Mouse (Mus musculus) stomach, postnatal 0 days (tissue): ENCODE measurements at regions not wholly inside any gene's neighbourhood (a gene's known extent, or its start where the extent isn't known, plus 50 kb on each side); places are given as distances from the start of the nearest gene placed in this dataset.

Source experiments
- CTCF ChIP-seq: IDR thresholded peaks from 2 replicates; pipeline ENCODE4 v1.5.1; 2016; ENCODE audit warnings: antibody characterized with exemption, low read depth, mild to moderate bottlenecking, moderate library complexity
- EP300 ChIP-seq: optimal IDR thresholded peaks from 2 replicates; pipeline ENCODE3; 2016; ENCODE audit warnings: antibody characterized with exemption

GRCm38 (mm10) chr2:149467801-149468200, 62.9 kb downstream of the Cst10 start:
- no peak for TF ChIP-seq CTCF
- TF ChIP-seq EP300, result no peak
